Comparison of ENCODE assay signal across 14 mouse cellular contexts in genomic region chr7:29444070-29444469, GRCm38 (mm10).
DNase-seq lines count a peak whose midpoint lies in the region; ATAC-seq and TF ChIP-seq lines count a peak whose summit lies in the region.
"Had no signal": no experiment of that assay in that cellular context is flagged by ENCODE, and none has a peak within 500 bp of the region (broad histone marks: within the 10 kb centered on the region; RNA-seq: fewer than 3 reads in every experiment).

No protein-coding gene starts in this region.

- H3K9ac ChIP-seq in hindbrain, embryonic 15.5 days: no peak overlapping the region
- no peak overlapping the region for H3K9ac ChIP-seq in hindbrain, embryonic 12.5 days
- no peak overlapping the region for H3K9ac ChIP-seq in neural tube, embryonic 13.5 days
- no peak overlapping the region for H3K9ac ChIP-seq in intestine, postnatal 0 days (ENCODE audit: low read depth, low read length)
- H3K9ac ChIP-seq: embryonic facial prominence, embryonic 13.5 days; forebrain, embryonic 15.5 days; liver, embryonic 15.5 days had no signal

- WGBS in hindbrain, embryonic 15.5 days: 60% methylated on average over 2 of the region's 2 CpGs
- 78% methylated on average over 2 of the region's 2 CpGs for WGBS in hindbrain, embryonic 12.5 days
- WGBS in neural tube, embryonic 13.5 days: 59% methylated on average over 2 of the region's 2 CpGs
- WGBS in intestine, postnatal 0 days: 61% methylated on average over 2 of the region's 2 CpGs

- no peak overlapping the region for H3K4me2 ChIP-seq in hindbrain, embryonic 15.5 days
- H3K4me2 ChIP-seq in hindbrain, embryonic 12.5 days (replicated peaks): no peak overlapping the region
- H3K4me2 ChIP-seq in neural tube, embryonic 13.5 days: no peak overlapping the region
- no peak overlapping the region for H3K4me2 ChIP-seq in intestine, postnatal 0 days (replicated peaks; ENCODE audit: low read depth)
- H3K4me2 ChIP-seq: embryonic facial prominence, embryonic 13.5 days; forebrain, embryonic 15.5 days; liver, embryonic 15.5 days had no signal

- no peaks in the 10 kb centered on the region for H3K36me3 ChIP-seq in hindbrain, embryonic 15.5 days
- H3K36me3 ChIP-seq in hindbrain, embryonic 12.5 days: no peaks in the 10 kb centered on the region
- no peaks in the 10 kb centered on the region for H3K36me3 ChIP-seq in neural tube, embryonic 13.5 days
- 0 out of 2 replicates have a peak, but pooled peaks cover 4% of the 10 kb centered on the region for H3K36me3 ChIP-seq in intestine, postnatal 0 days (ENCODE audit: control insufficient read depth, insufficient read depth)
- H3K36me3 ChIP-seq: embryonic facial prominence, embryonic 13.5 days; forebrain, embryonic 15.5 days; liver, embryonic 15.5 days had no signal

- H3K4me3 ChIP-seq in hindbrain, embryonic 15.5 days: no peak overlapping the region
- H3K4me3 ChIP-seq in hindbrain, embryonic 12.5 days: no peak overlapping the region
- H3K4me3 ChIP-seq in neural tube, embryonic 13.5 days: no peak overlapping the region
- no peak overlapping the region for H3K4me3 ChIP-seq in intestine, postnatal 0 days (ENCODE audit: low read depth, low read length)
- H3K4me3 ChIP-seq: embryonic facial prominence, embryonic 13.5 days; forebrain, embryonic 15.5 days; liver, embryonic 15.5 days; megakaryocyte, embryonic 14.5 days had no signal

- DNase-seq in neural tube, embryonic 10.5 days (ENCODE audit: extremely low spot score, low spot score): no peak
- DNase-seq in spleen, postnatal 4 days (ENCODE audit: low spot score in 2 of 2): no peak
- no peak for DNase-seq in gastrocnemius, postnatal 25 days
- DNase-seq in heart, postnatal 36 days: no peak
- DNase-seq: cerebellum, postnatal 14 days; thymus, postnatal 25 days had no signal

- 0 out of 2 replicates have a peak overlapping the region, but pooled peaks have one; percentile 25 for H3K27ac ChIP-seq in hindbrain, embryonic 15.5 days (replicated peaks)
- no peak overlapping the region for H3K27ac ChIP-seq in hindbrain, embryonic 12.5 days
- peak overlapping the region; percentile 2 for H3K27ac ChIP-seq in neural tube, embryonic 13.5 days (replicated peaks)
- H3K27ac ChIP-seq in intestine, postnatal 0 days (ENCODE audit: low read depth, low read length): peak overlapping the region; percentile 21; the same call in 1 of the 2 replicates
- H3K27ac ChIP-seq: embryonic facial prominence, embryonic 13.5 days; forebrain, embryonic 15.5 days; liver, embryonic 15.5 days had no signal

- peaks cover 33% of the 10 kb centered on the region for H3K4me1 ChIP-seq in hindbrain, embryonic 15.5 days (replicated peaks)
- H3K4me1 ChIP-seq in hindbrain, embryonic 12.5 days: peaks cover 22% of the 10 kb centered on the region; the same call in 1 of the 2 replicates
- peaks cover 30% of the 10 kb centered on the region for H3K4me1 ChIP-seq in neural tube, embryonic 13.5 days (replicated peaks)
- no peaks in the 10 kb centered on the region; the same call in 1 of the 2 replicates for H3K4me1 ChIP-seq in intestine, postnatal 0 days (replicated peaks; ENCODE audit: control insufficient read depth, insufficient read depth, low read length)

- intact Hi-C loops in heart, postnatal 36 days (cut with DNase I): no loop called here

- no peaks in the 10 kb centered on the region for H3K9me3 ChIP-seq in hindbrain, embryonic 15.5 days
- H3K9me3 ChIP-seq in hindbrain, embryonic 12.5 days (replicated peaks): no peaks in the 10 kb centered on the region
- H3K9me3 ChIP-seq in neural tube, embryonic 13.5 days: no peaks in the 10 kb centered on the region
- H3K9me3 ChIP-seq in intestine, postnatal 0 days (ENCODE audit: control insufficient read depth): no peaks in the 10 kb centered on the region
- H3K9me3 ChIP-seq: embryonic facial prominence, embryonic 13.5 days; forebrain, embryonic 15.5 days; liver, embryonic 15.5 days had no signal

- no peaks in the 10 kb centered on the region for H3K27me3 ChIP-seq in hindbrain, embryonic 15.5 days
- no peaks in the 10 kb centered on the region for H3K27me3 ChIP-seq in hindbrain, embryonic 12.5 days
- H3K27me3 ChIP-seq in neural tube, embryonic 13.5 days: no peaks in the 10 kb centered on the region
- H3K27me3 ChIP-seq in intestine, postnatal 0 days (replicated peaks; ENCODE audit: control insufficient read depth, insufficient read depth, low read length): no peaks in the 10 kb centered on the region
- H3K27me3 ChIP-seq: embryonic facial prominence, embryonic 13.5 days; forebrain, embryonic 15.5 days; liver, embryonic 15.5 days had no signal

- no peak for TF ChIP-seq CTCF in intestine, postnatal 0 days (IDR thresholded peaks at IDR 0.05; ENCODE audit: low read depth)

- no peak for ATAC-seq in hindbrain, embryonic 15.5 days (ENCODE audit: low FRiP score, low read depth)
- ATAC-seq in hindbrain, embryonic 12.5 days (ENCODE audit: low FRiP score): no peak
- ATAC-seq in neural tube, embryonic 13.5 days (ENCODE audit: low read depth): no peak
- 0 out of 2 replicates have a peak, but pooled peaks have one; percentile 3 for ATAC-seq in intestine, postnatal 0 days
- ATAC-seq: forebrain, embryonic 15.5 days had no signal
